Comparison of ENCODE assay signal across 20 mouse cellular contexts in genomic region chr16:62496697-62497096, GRCm38 (mm10).
A peak's percentile ranks its signal among the peaks of the same experiment; 100 is the strongest.
DNase-seq lines count a peak whose midpoint lies in the region; ATAC-seq and TF ChIP-seq lines count a peak whose summit lies in the region.
"Had no signal": no experiment of that assay in that cellular context is flagged by ENCODE, and none has a peak within 500 bp of the region (broad histone marks: within the 10 kb centered on the region; RNA-seq: fewer than 3 reads in every experiment).

No protein-coding gene starts in this region.

- no peaks in the 10 kb centered on the region for H3K36me3 ChIP-seq in hindbrain, embryonic 12.5 days
- no peaks in the 10 kb centered on the region for H3K36me3 ChIP-seq in hindbrain, postnatal 0 days (ENCODE audit: insufficient read depth, low read length)
- no peaks in the 10 kb centered on the region for H3K36me3 ChIP-seq in midbrain, embryonic 13.5 days
- no peaks in the 10 kb centered on the region for H3K36me3 ChIP-seq in midbrain, embryonic 10.5 days
- H3K36me3 ChIP-seq: embryonic facial prominence, embryonic 12.5 days; heart, embryonic 15.5 days had no signal

- TF ChIP-seq CTCF in hindbrain, postnatal 0 days (IDR thresholded peaks at IDR 0.05; ENCODE audit: low read depth), result no peak
- no peak for TF ChIP-seq CTCF in brain, embryonic 14.5 days (IDR thresholded peaks at IDR 0.05; ENCODE audit: borderline replicate concordance, extremely low read depth, insufficient read depth, insufficient read length)

- H3K27ac ChIP-seq in hindbrain, embryonic 12.5 days, result no peak overlapping the region
- no peak overlapping the region for H3K27ac ChIP-seq in hindbrain, postnatal 0 days
- no peak overlapping the region for H3K27ac ChIP-seq in midbrain, embryonic 13.5 days
- no peak overlapping the region for H3K27ac ChIP-seq in midbrain, embryonic 10.5 days (replicated peaks)
- H3K27ac ChIP-seq: embryonic facial prominence, embryonic 12.5 days; heart, adult 2 months; heart, embryonic 15.5 days had no signal

- no peak for DNase-seq in hindbrain, postnatal 0 days (ENCODE audit: low spot score)
- no peak for DNase-seq in midbrain, embryonic 10.5 days (ENCODE audit: low spot score)
- DNase-seq in brain, embryonic 14.5 days (ENCODE audit: low read depth), result peak; percentile 66
- no peak for DNase-seq in thymus, postnatal 0 days (ENCODE audit: low spot score)
- DNase-seq: adrenal gland, adult 8-10 months; adrenal gland, postnatal 36 days; cerebellum, adult 11-12 months; cerebellum, adult 9-10 months; cerebellum, postnatal 25 days; gastrocnemius, postnatal 14 days; heart, adult 2 months; heart, postnatal 14 days had no signal

- no peak overlapping the region for H3K9ac ChIP-seq in hindbrain, embryonic 12.5 days
- H3K9ac ChIP-seq in hindbrain, postnatal 0 days (replicated peaks; ENCODE audit: low read length), result no peak overlapping the region
- H3K9ac ChIP-seq in midbrain, embryonic 13.5 days (replicated peaks), result no peak overlapping the region
- H3K9ac ChIP-seq: embryonic facial prominence, embryonic 12.5 days; heart, embryonic 15.5 days had no signal

- H3K9me3 ChIP-seq in hindbrain, embryonic 12.5 days (replicated peaks), result no peaks in the 10 kb centered on the region
- H3K9me3 ChIP-seq in hindbrain, postnatal 0 days (ENCODE audit: low read length), result no peaks in the 10 kb centered on the region
- H3K9me3 ChIP-seq in midbrain, embryonic 13.5 days, result no peaks in the 10 kb centered on the region
- no peaks in the 10 kb centered on the region for H3K9me3 ChIP-seq in midbrain, embryonic 10.5 days (replicated peaks)
- H3K9me3 ChIP-seq: embryonic facial prominence, embryonic 12.5 days; heart, embryonic 15.5 days had no signal

- no peak overlapping the region for H3K4me3 ChIP-seq in hindbrain, embryonic 12.5 days
- no peak overlapping the region for H3K4me3 ChIP-seq in hindbrain, postnatal 0 days (ENCODE audit: low read length)
- H3K4me3 ChIP-seq in midbrain, embryonic 13.5 days (replicated peaks), result no peak overlapping the region
- no peak overlapping the region for H3K4me3 ChIP-seq in midbrain, embryonic 10.5 days
- H3K4me3 ChIP-seq: embryonic facial prominence, embryonic 12.5 days; heart, adult 2 months; heart, embryonic 15.5 days had no signal

- 40% methylated on average over 9 of the region's 9 CpGs for WGBS in hindbrain, embryonic 12.5 days
- WGBS in hindbrain, postnatal 0 days, result 30% methylated on average over 9 of the region's 9 CpGs
- 34% methylated on average over 9 of the region's 9 CpGs for WGBS in midbrain, embryonic 13.5 days
- WGBS in midbrain, embryonic 10.5 days, result 53% methylated on average over 9 of the region's 9 CpGs

- TF ChIP-seq POLR2A in brain, embryonic 14.5 days (IDR thresholded peaks at IDR 0.05; ENCODE audit: borderline replicate concordance, extremely low read depth, insufficient read depth, insufficient read length, poor library complexity, severe bottlenecking), result no peak

- H3K27me3 ChIP-seq in hindbrain, embryonic 12.5 days, result no peaks in the 10 kb centered on the region
- H3K27me3 ChIP-seq in hindbrain, postnatal 0 days (ENCODE audit: insufficient read depth, low read length), result no peaks in the 10 kb centered on the region
- H3K27me3 ChIP-seq in midbrain, embryonic 13.5 days, result no peaks in the 10 kb centered on the region
- H3K27me3 ChIP-seq in midbrain, embryonic 10.5 days (ENCODE audit: low read depth, poor library complexity, severe bottlenecking), result no peaks in the 10 kb centered on the region
- H3K27me3 ChIP-seq: embryonic facial prominence, embryonic 12.5 days; heart, embryonic 15.5 days had no signal

- no peaks in the 10 kb centered on the region for H3K4me1 ChIP-seq in hindbrain, embryonic 12.5 days
- no peaks in the 10 kb centered on the region for H3K4me1 ChIP-seq in hindbrain, postnatal 0 days (ENCODE audit: insufficient read depth, low read length)
- H3K4me1 ChIP-seq in midbrain, embryonic 13.5 days (replicated peaks), result no peaks in the 10 kb centered on the region; the same call in 1 of the 2 replicates
- H3K4me1 ChIP-seq in midbrain, embryonic 10.5 days, result 0 out of 2 replicates have a peak, but pooled peaks cover 3% of the 10 kb centered on the region
- H3K4me1 ChIP-seq: embryonic facial prominence, embryonic 12.5 days; heart, embryonic 15.5 days had no signal

- H3K4me2 ChIP-seq in hindbrain, embryonic 12.5 days (replicated peaks), result no peak overlapping the region
- no peak overlapping the region for H3K4me2 ChIP-seq in hindbrain, postnatal 0 days (ENCODE audit: low read depth, low read length)
- no peak overlapping the region for H3K4me2 ChIP-seq in midbrain, embryonic 13.5 days (replicated peaks)
- H3K4me2 ChIP-seq: embryonic facial prominence, embryonic 12.5 days; heart, embryonic 11.5 days; heart, embryonic 15.5 days had no signal

- peak; percentile 35; the same call in 1 of the 2 replicates for ATAC-seq in hindbrain, embryonic 12.5 days (ENCODE audit: low FRiP score)
- ATAC-seq in hindbrain, postnatal 0 days, result no peak
- ATAC-seq in midbrain, embryonic 13.5 days, result peak; percentile 40; the same call in 1 of the 2 replicates
- ATAC-seq in monocyte, adult 5-6 weeks (replicated peaks; ENCODE audit: insufficient number of reproducible peaks, low FRiP score, low TSS enrichment, poor library complexity, severe bottlenecking), result no peak
- ATAC-seq: forebrain, embryonic 14.5 days; intestine, postnatal 0 days had no signal

Comparison
In these comparisons a context has a peak if more than half of its experiments do, and no peak if none do; other contexts are left out.
1. ATAC-seq: peak in hindbrain, embryonic 12.5 days (single experiment) and midbrain, embryonic 13.5 days (single experiment); none in hindbrain, postnatal 0 days (single experiment) and monocyte, adult 5-6 weeks (single experiment).